Mouse (Mus musculus): ENCODE data around the gene Cdc42ep3.

Gene Cdc42ep3

GRCm38 (mm10) chr17:79290697-79291096 is 64.2 kb downstream of the Cdc42ep3 start:
- DNase-seq (ENCODE audit: low spot score in 2 of 2) = no peak

- no peak for DNase-seq (ENCODE audit: low spot score in 2 of 2)
These were observed 67.6 kb downstream of the Cdc42ep3 start for GRCm38 (mm10) chr17:79287302-79287701.

GRCm38 (mm10) chr17:79285030-79285601 is 69.8 kb downstream of the Cdc42ep3 start:
- DNase-seq (ENCODE audit: low spot score in 2 of 2) = no peak
